Mouse (Mus musculus): ENCODE measurements at regions not wholly inside any gene's neighbourhood (a gene's known extent, or its start where the extent isn't known, plus 50 kb on each side); places are given as distances from the start of the nearest gene placed in this dataset.

- peak; percentile 41 for ATAC-seq
- no peak overlapping the region for H3K9ac ChIP-seq (ENCODE audit: low read depth, low read length)
- whole genome bisulfite sequencing, result 47% methylated on average over 10 of the region's 10 CpGs
- H3K27ac ChIP-seq (ENCODE audit: low read depth, low read length), result peak overlapping the region; percentile 26
- H3K4me1 ChIP-seq (ENCODE audit: control insufficient read depth, insufficient read depth, low read depth, low read length), result peaks cover 21% of the 10 kb centered on the region
- H3K4me2 ChIP-seq (ENCODE audit: low read length), result no peak overlapping the region; the same call in 1 of the 2 replicates
- no peaks in the 10 kb centered on the region for H3K36me3 ChIP-seq (ENCODE audit: control insufficient read depth, insufficient read depth, low read length)
- H3K4me3 ChIP-seq (ENCODE audit: low read length), result no peak overlapping the region
- H3K9me3 ChIP-seq (ENCODE audit: control insufficient read depth, low read length), result no peaks in the 10 kb centered on the region
- no peaks in the 10 kb centered on the region for H3K27me3 ChIP-seq (replicated peaks; ENCODE audit: control insufficient read depth, insufficient read depth, low read length)
Observed at GRCm38 (mm10) chr1:61139984-61140648, 162.4 kb downstream of the Icos start.

- no peaks in the 10 kb centered on the region for H3K9me3 ChIP-seq (ENCODE audit: control insufficient read depth, low read length)
- WGBS, result 30% methylated on average over 9 of the region's 9 CpGs
- no peak for ATAC-seq
- H3K4me2 ChIP-seq (ENCODE audit: low read length), result no peak overlapping the region
- no peak overlapping the region for H3K9ac ChIP-seq (ENCODE audit: low read depth, low read length)
- no peak overlapping the region for H3K27ac ChIP-seq (ENCODE audit: low read depth, low read length)
- H3K27me3 ChIP-seq (replicated peaks; ENCODE audit: control insufficient read depth, insufficient read depth, low read length), result no peaks in the 10 kb centered on the region
- no peaks in the 10 kb centered on the region for H3K36me3 ChIP-seq (ENCODE audit: control insufficient read depth, insufficient read depth, low read length)
- peaks cover 27% of the 10 kb centered on the region for H3K4me1 ChIP-seq (ENCODE audit: control insufficient read depth, insufficient read depth, low read depth, low read length)
- H3K4me3 ChIP-seq (ENCODE audit: low read length), result no peak overlapping the region
Observed at GRCm38 (mm10) chr1:61140870-61141591, 163.3 kb downstream of the Icos start.

- Histone ChIP-seq H3K9ac (ENCODE audit: low read depth, low read length) (no peak overlapping the region), H3K4me2 (ENCODE audit: low read length) (no peak overlapping the region), H3K27ac (ENCODE audit: low read depth, low read length) (no peak overlapping the region), H3K4me1 (ENCODE audit: control insufficient read depth, insufficient read depth, low read depth, low read length) (peaks cover 32% of the 10 kb centered on the region), H3K36me3 (ENCODE audit: control insufficient read depth, insufficient read depth, low read length) (no peaks in the 10 kb centered on the region), H3K4me3 (ENCODE audit: low read length) (no peak overlapping the region), H3K9me3 (ENCODE audit: control insufficient read depth, low read length) (no peaks in the 10 kb centered on the region), H3K27me3 (replicated peaks; ENCODE audit: control insufficient read depth, insufficient read depth, low read length) (no peaks in the 10 kb centered on the region)
- ATAC-seq, result no peak
- 30% methylated on average over 2 of the region's 2 CpGs for WGBS
Observed at GRCm38 (mm10) chr1:61141592-61141930, 163.8 kb downstream of the Icos start.

GRCm38 (mm10) chr1:61141952-61142351, 164.2 kb downstream of the Icos start:
- Histone ChIP-seq H3K4me1 (ENCODE audit: control insufficient read depth, insufficient read depth, low read depth, low read length) (peaks cover 32% of the 10 kb centered on the region), H3K27ac (ENCODE audit: low read depth, low read length) (no peak overlapping the region), H3K9ac (ENCODE audit: low read depth, low read length) (no peak overlapping the region), H3K9me3 (ENCODE audit: control insufficient read depth, low read length) (no peaks in the 10 kb centered on the region), H3K36me3 (ENCODE audit: control insufficient read depth, insufficient read depth, low read length) (no peaks in the 10 kb centered on the region), H3K4me3 (ENCODE audit: low read length) (no peak overlapping the region), H3K4me2 (ENCODE audit: low read length) (no peak overlapping the region), H3K27me3 (replicated peaks; ENCODE audit: control insufficient read depth, insufficient read depth, low read length) (no peaks in the 10 kb centered on the region)
- 59% methylated on average over 9 of the region's 9 CpGs for WGBS
- no peak for ATAC-seq

GRCm38 (mm10) chr1:61143030-61143753, 165.5 kb downstream of the Icos start:
- H3K4me2 ChIP-seq (ENCODE audit: low read length), result peak overlapping the region; percentile 11; the same call in 1 of the 2 replicates
- no peaks in the 10 kb centered on the region for H3K27me3 ChIP-seq (replicated peaks; ENCODE audit: control insufficient read depth, insufficient read depth, low read length)
- no peaks in the 10 kb centered on the region for H3K36me3 ChIP-seq (ENCODE audit: control insufficient read depth, insufficient read depth, low read length)
- peak overlapping the region; percentile 30; the same call in 1 of the 2 replicates for H3K9ac ChIP-seq (ENCODE audit: low read depth, low read length)
- peak overlapping the region; percentile 50 for H3K27ac ChIP-seq (ENCODE audit: low read depth, low read length)
- H3K9me3 ChIP-seq (ENCODE audit: control insufficient read depth, low read length), result no peaks in the 10 kb centered on the region
- no peak for ATAC-seq
- 22% methylated on average over 14 of the region's 14 CpGs for WGBS
- peaks cover 32% of the 10 kb centered on the region for H3K4me1 ChIP-seq (ENCODE audit: control insufficient read depth, insufficient read depth, low read depth, low read length)
- no peak overlapping the region for H3K4me3 ChIP-seq (ENCODE audit: low read length)

- Histone ChIP-seq H3K27ac (ENCODE audit: low read depth, low read length) (no peak overlapping the region), H3K9me3 (ENCODE audit: control insufficient read depth, low read length) (no peaks in the 10 kb centered on the region), H3K9ac (ENCODE audit: low read depth, low read length) (no peak overlapping the region), H3K4me2 (ENCODE audit: low read length) (no peak overlapping the region), H3K27me3 (replicated peaks; ENCODE audit: control insufficient read depth, insufficient read depth, low read length) (no peaks in the 10 kb centered on the region), H3K4me3 (ENCODE audit: low read length) (no peak overlapping the region), H3K4me1 (ENCODE audit: control insufficient read depth, insufficient read depth, low read depth, low read length) (peaks cover 31% of the 10 kb centered on the region), H3K36me3 (ENCODE audit: control insufficient read depth, insufficient read depth, low read length) (no peaks in the 10 kb centered on the region)
- no peak for ATAC-seq
- WGBS, result 42% methylated on average over 8 of the region's 8 CpGs
Observed at GRCm38 (mm10) chr1:61143754-61144066, 166.0 kb downstream of the Icos start.

GRCm38 (mm10) chr1:61145013-61145412, 167.3 kb downstream of the Icos start:
- 43% methylated on average over 4 of the region's 4 CpGs for WGBS

GRCm38 (mm10) chr1:61145572-61145971, 167.8 kb downstream of the Icos start:
- H3K4me3 ChIP-seq (ENCODE audit: low read length), result no peak overlapping the region
- H3K4me2 ChIP-seq (ENCODE audit: low read length), result no peak overlapping the region
- no peak overlapping the region for H3K27ac ChIP-seq (ENCODE audit: low read depth, low read length)
- peak; percentile 64 for ATAC-seq
- peaks cover 19% of the 10 kb centered on the region for H3K4me1 ChIP-seq (ENCODE audit: control insufficient read depth, insufficient read depth, low read depth, low read length)
- 33% methylated on average over 7 of the region's 7 CpGs for WGBS
- no peaks in the 10 kb centered on the region for H3K9me3 ChIP-seq (ENCODE audit: control insufficient read depth, low read length)
- no peak overlapping the region for H3K9ac ChIP-seq (ENCODE audit: low read depth, low read length)
- H3K36me3 ChIP-seq (ENCODE audit: control insufficient read depth, insufficient read depth, low read length), result no peaks in the 10 kb centered on the region
- H3K27me3 ChIP-seq (replicated peaks; ENCODE audit: control insufficient read depth, insufficient read depth, low read length), result no peaks in the 10 kb centered on the region

More at GRCm38 (mm10) chr1:61145013-61145412, 167.3 kb downstream of the Icos start:
- H3K4me2 ChIP-seq (ENCODE audit: low read length), result no peak overlapping the region
- no peaks in the 10 kb centered on the region for H3K27me3 ChIP-seq (replicated peaks; ENCODE audit: control insufficient read depth, insufficient read depth, low read length)
- no peak for ATAC-seq
- no peaks in the 10 kb centered on the region for H3K9me3 ChIP-seq (ENCODE audit: control insufficient read depth, low read length)
- H3K36me3 ChIP-seq (ENCODE audit: control insufficient read depth, insufficient read depth, low read length), result no peaks in the 10 kb centered on the region
- H3K4me1 ChIP-seq (ENCODE audit: control insufficient read depth, insufficient read depth, low read depth, low read length), result peaks cover 23% of the 10 kb centered on the region
- H3K27ac ChIP-seq (ENCODE audit: low read depth, low read length), result no peak overlapping the region
- H3K4me3 ChIP-seq (ENCODE audit: low read length), result no peak overlapping the region
- H3K9ac ChIP-seq (ENCODE audit: low read depth, low read length), result no peak overlapping the region

- H3K9me3 ChIP-seq (ENCODE audit: control insufficient read depth, low read length), result no peaks in the 10 kb centered on the region
- 22% methylated on average over 3 of the region's 3 CpGs for WGBS
- H3K4me2 ChIP-seq (ENCODE audit: low read length), result no peak overlapping the region
- no peak overlapping the region for H3K4me3 ChIP-seq (ENCODE audit: low read length)
- no peaks in the 10 kb centered on the region for H3K36me3 ChIP-seq (ENCODE audit: control insufficient read depth, insufficient read depth, low read length)
- no peaks in the 10 kb centered on the region for H3K27me3 ChIP-seq (replicated peaks; ENCODE audit: control insufficient read depth, insufficient read depth, low read length)
- no peak overlapping the region for H3K9ac ChIP-seq (ENCODE audit: low read depth, low read length)
- no peak overlapping the region for H3K27ac ChIP-seq (ENCODE audit: low read depth, low read length)
- ATAC-seq, result peak; percentile 50
- peaks cover 19% of the 10 kb centered on the region for H3K4me1 ChIP-seq (ENCODE audit: control insufficient read depth, insufficient read depth, low read depth, low read length)
Observed at GRCm38 (mm10) chr1:61146222-61146723, 168.5 kb downstream of the Icos start.
